Mouse (Mus musculus): ENCODE data around the gene Gm4969. TPM values are rescaled to one million over a fixed set of nuclear protein-coding genes. Genes with fewer than 3 reads are reported as not detected.
A peak's percentile ranks its signal among the peaks of the same experiment; 100 is the strongest.
"Not testable (repeated sequence)": the region's sequence is repeated elsewhere in the genome, so short reads cannot be mapped to it uniquely, and the experiment has no call there.

Gene Gm4969
- polyA plus RNA-seq, 1 experiment from 2014 or later = 1.1 TPM

DNA sequence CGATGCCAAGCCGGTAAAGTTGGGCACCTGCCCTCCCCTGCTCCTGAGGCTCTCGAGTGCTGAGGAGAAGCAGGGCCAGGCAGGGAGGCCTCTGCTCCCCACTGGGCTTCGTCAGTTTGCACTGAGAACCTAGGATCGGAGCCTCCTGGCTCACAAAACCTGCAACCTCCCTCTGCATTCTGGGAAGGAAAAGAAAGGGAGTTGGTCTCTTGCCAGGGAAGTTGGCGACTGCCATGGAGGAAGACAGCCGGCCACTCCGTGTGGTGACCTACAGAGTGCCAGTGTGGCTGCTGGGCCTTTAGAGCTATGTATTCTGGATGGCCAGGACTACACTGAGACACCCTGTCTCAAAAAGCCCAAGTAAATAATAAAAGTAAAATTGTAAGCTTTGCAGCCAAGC lies 36.6 kb upstream of the Gm4969 start:
- Histone ChIP-seq H3K4me3 (peak overlapping the region; percentile 5; the same call in 1 of the 2 replicates), H3K4me1 (peaks cover 42% of the 10 kb centered on the region), H3K27me3 (ENCODE audit: low read depth, poor library complexity, severe bottlenecking) (peaks cover 31% of the 10 kb centered on the region), H3K27ac (replicated peaks) (no peak overlapping the region), H3K36me3 (peaks cover 48% of the 10 kb centered on the region), H3K9me3 (replicated peaks) (no peaks in the 10 kb centered on the region)
- 90% methylated on average over 8 of the region's 8 CpGs for WGBS
- no peak for DNase-seq (ENCODE audit: low spot score)

DNA sequence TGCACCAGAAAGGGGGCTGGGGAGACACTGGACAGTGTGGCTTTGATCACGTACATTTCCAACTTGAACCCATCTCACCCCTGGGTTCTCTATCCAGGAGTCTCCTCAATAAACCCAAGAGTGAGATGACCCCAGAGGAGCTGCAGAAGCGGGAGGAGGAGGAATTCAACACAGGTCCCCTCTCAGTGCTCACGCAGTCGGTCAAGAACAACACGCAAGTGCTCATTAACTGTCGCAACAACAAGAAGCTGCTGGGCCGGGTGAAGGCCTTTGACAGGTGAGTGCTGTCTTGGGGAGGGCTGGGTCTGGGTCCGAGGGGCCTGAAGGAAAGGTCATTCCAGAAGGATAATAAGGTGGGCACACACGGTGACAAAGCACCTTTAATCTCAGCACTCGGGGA lies 33.0 kb upstream of the Gm4969 start:
- peak overlapping the region; percentile 87; the same call in 1 of the 2 replicates for H3K4me3 ChIP-seq
- not testable (repeated sequence) for DNase-seq (ENCODE audit: low spot score); H3K9me3 ChIP-seq (replicated peaks); H3K27ac ChIP-seq (replicated peaks); H3K27me3 ChIP-seq (ENCODE audit: low read depth, poor library complexity, severe bottlenecking)
- H3K36me3 ChIP-seq = peaks cover 57% of the 10 kb centered on the region
- WGBS = 93% methylated on average over 10 of the region's 10 CpGs
- peaks cover 34% of the 10 kb centered on the region for H3K4me1 ChIP-seq

DNA sequence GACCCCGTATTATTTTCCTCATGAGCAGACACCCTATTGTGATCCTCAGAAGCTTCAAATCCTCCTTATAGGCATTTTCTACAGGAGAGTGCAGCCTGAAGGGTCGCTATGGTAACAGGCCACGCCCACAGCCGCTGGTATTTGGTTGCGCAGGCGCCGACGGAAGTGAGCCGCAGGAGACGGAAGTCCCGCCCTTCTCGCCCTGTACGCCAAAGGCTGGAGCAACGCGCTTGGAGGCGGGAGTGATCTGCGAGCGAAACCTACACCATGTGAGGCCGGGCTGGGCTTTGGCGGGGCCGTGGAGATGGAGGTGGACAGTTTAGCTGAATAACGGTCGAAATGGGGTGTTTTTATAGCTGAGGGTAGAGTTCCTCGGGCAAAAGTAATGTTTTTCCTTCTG lies 31.5 kb upstream of the Gm4969 start, which contains the start of gene Snrpd2:
TSS of gene Snrpd2 (plus strand) at position 97 of the 400 bp plus-strand sequence.
- H3K27ac ChIP-seq (replicated peaks) = peak within 1 kb of the TSS; percentile 80
- H3K4me3 ChIP-seq = peak within 1 kb of the TSS; percentile 87
- H3K9me3 ChIP-seq (replicated peaks) = no peaks in the 10 kb centered on the region
- WGBS = under 1% methylated on average over 24 of the region's 24 CpGs
- peaks cover 53% of the 10 kb centered on the region for H3K36me3 ChIP-seq
- peaks cover 33% of the 10 kb centered on the region for H3K4me1 ChIP-seq
- peak; percentile 98 for DNase-seq (ENCODE audit: low spot score)
- H3K27me3 ChIP-seq (ENCODE audit: low read depth, poor library complexity, severe bottlenecking) = no peaks in the 10 kb centered on the region

DNA sequence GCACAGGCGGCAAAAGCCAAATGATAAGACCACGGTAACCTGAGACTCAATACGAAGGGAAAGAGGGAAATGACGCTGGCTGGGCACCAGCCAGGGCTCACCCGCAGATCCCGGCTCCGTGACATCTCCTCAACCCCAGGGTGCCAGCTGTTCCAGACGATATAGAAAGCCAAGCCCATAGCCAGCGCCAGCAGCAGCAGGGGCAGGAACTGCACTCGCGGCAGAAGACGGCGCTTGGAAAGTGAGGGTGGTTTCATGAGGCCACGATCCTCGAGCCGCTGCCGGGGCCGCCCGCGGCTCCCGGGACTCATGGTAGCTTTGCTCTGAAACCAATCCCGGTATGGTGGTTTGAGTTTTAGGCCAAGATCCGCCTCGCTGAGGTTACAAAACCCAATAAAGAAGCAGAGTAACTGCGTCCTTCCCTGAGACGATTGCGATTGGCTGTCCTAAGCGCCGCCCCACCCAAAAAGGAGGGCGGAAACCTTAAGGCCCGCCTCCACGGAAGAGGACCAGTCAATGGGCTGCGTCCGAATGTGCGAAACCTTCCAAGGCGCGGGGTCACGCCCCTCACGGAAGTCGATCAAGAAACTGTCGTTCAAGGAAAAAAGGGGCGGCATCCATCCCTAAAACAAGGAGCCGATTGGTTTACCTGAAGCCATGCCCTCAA lies 30.8 kb upstream of the Gm4969 start, which contains the start of gene Qpctl:
TSS of gene Qpctl (minus strand) at position 417 of the 667 bp plus-strand sequence.
- H3K4me1 ChIP-seq = peaks cover 33% of the 10 kb centered on the region
- no peaks in the 10 kb centered on the region for H3K27me3 ChIP-seq (ENCODE audit: low read depth, poor library complexity, severe bottlenecking)
- H3K27ac ChIP-seq (replicated peaks) = peak within 1 kb of the TSS; percentile 80
- peak within 1 kb of the TSS; percentile 87 for H3K4me3 ChIP-seq
- DNase-seq (ENCODE audit: low spot score) = peak; percentile 98
- H3K36me3 ChIP-seq = peaks cover 47% of the 10 kb centered on the region
- under 1% methylated on average over 43 of the region's 43 CpGs for WGBS
- no peaks in the 10 kb centered on the region for H3K9me3 ChIP-seq (replicated peaks)

DNA sequence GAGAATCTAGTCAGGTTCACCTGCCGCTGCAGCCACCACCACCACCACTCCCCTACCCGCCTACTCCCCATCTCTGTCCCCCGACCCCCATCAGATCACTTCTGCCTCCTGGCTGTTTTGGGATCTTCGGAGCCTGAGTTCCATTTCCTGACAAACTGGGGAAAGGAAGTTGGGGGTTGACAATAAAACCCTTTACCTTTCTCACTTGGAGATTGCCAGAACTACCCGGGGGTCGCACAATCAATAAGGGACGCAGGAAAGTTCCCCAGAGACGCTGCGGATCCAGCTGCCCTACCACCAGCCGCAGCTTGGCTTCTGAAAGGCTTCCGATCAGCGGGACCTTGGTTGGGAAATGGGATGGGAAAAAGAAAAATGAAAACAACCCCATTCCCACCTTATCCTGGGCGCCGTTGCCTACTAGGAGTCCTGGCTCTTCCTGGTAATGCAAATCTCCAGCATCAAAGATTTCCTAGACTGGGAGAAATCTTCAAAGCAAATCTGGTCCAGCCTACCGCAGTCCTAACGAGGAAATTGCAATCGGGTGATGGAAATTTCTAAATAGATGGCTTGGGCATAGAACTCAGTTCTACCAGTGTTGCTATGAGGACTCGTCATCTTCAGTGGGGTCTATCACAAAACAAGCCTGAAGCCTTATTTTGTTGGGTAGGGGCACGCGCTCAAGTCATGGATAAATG lies 30.2 kb upstream of the Gm4969 start:
- Histone ChIP-seq H3K4me3 (peak overlapping the region; percentile 87), H3K9me3 (replicated peaks) (no peaks in the 10 kb centered on the region), H3K27ac (replicated peaks) (peak overlapping the region; percentile 80), H3K4me1 (peaks cover 33% of the 10 kb centered on the region), H3K27me3 (ENCODE audit: low read depth, poor library complexity, severe bottlenecking) (no peaks in the 10 kb centered on the region), H3K36me3 (peaks cover 40% of the 10 kb centered on the region)
- 20% methylated on average over 20 of the region's 20 CpGs for WGBS
- no peak for DNase-seq (ENCODE audit: low spot score)

DNA sequence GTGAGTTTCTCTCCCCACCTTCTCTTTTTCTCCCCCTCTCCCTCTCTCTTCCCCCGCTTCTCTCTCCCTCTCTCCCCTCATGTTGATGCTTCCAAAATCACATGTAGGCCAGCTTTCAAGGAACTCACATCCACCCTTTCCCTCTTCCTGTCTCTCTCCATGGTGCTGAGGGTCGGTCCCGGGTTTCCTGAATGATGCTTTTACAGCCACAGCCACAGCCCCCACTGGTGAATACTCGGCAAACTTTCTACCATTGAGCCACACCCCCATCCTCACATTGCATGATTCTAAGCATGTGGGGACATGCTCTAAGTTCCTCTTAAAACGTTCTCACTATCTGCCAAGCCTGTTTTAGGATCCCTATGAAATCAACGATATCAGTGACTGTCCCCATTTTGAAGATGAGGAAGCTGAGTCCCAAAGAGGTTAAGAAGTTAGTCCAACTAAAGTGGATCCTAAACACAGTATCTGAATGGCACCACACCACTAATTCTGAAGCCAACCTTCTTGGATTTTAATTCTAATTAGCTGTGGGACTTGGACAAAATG lies 29.4 kb upstream of the Gm4969 start:
- peaks cover 33% of the 10 kb centered on the region for H3K4me1 ChIP-seq
- no peaks in the 10 kb centered on the region for H3K9me3 ChIP-seq (replicated peaks)
- no peaks in the 10 kb centered on the region for H3K27me3 ChIP-seq (ENCODE audit: low read depth, poor library complexity, severe bottlenecking)
- DNase-seq (ENCODE audit: low spot score) = no peak
- H3K27ac ChIP-seq (replicated peaks) = no peak overlapping the region
- peaks cover 39% of the 10 kb centered on the region for H3K36me3 ChIP-seq
- WGBS = 63% methylated on average over 6 of the region's 6 CpGs
- peak overlapping the region; percentile 87 for H3K4me3 ChIP-seq

DNA sequence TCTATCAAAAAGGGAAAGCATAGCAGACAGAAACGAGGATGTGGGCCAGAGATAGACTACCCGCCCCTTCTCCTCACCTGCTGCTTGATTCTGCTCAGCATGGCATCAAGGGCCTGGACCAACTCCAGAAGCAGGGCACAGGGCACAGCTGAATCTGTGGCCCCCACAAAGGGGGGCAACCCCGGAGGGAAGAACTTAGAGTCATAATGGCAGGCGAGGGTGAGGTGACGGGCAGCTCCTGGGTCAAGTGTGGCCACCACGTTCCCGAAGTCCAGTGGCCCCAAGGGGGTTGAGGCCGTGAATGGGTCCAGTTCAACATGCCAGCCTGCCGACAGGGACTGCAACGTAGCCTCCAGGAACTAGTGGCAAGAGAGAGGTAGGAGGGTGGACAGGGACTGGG lies 28.6 kb upstream of the Gm4969 start:
- DNase-seq (ENCODE audit: low spot score) = no peak
- Histone ChIP-seq H3K4me3 (no peak overlapping the region), H3K9me3 (replicated peaks) (no peaks in the 10 kb centered on the region), H3K4me1 (peaks cover 33% of the 10 kb centered on the region), H3K36me3 (peaks cover 39% of the 10 kb centered on the region), H3K27me3 (ENCODE audit: low read depth, poor library complexity, severe bottlenecking) (no peaks in the 10 kb centered on the region), H3K27ac (replicated peaks) (no peak overlapping the region)
- 88% methylated on average over 10 of the region's 10 CpGs for WGBS

DNA sequence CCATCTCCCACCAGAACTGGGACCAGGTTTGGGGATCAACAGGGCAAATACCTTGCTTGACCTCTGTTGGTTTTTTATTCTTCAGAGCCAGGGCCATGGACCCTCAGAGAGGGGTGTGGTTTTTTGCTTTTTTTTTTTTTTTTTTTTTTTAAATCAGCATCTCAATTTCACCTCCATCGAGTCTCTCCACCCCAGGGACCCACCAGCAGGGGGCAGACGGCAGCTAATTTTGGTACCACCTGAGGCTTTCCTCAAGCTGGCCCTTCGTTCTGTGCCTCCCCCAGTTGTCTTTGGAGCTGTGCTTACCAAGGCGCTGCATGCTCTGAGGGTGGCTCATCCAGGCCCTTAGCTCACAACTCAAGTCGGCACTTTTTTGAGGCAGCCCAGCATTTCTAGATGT lies 19.2 kb upstream of the Gm4969 start:
- H3K4me3 ChIP-seq = no peak overlapping the region
- H3K9me3 ChIP-seq (replicated peaks) = no peaks in the 10 kb centered on the region
- peaks cover 81% of the 10 kb centered on the region for H3K36me3 ChIP-seq
- WGBS = 50% methylated on average over 5 of the region's 5 CpGs
- DNase-seq (ENCODE audit: low spot score) = peak; percentile 41
- H3K27me3 ChIP-seq (ENCODE audit: low read depth, poor library complexity, severe bottlenecking) = no peaks in the 10 kb centered on the region
- H3K27ac ChIP-seq (replicated peaks) = no peak overlapping the region
- H3K4me1 ChIP-seq = no peaks in the 10 kb centered on the region

DNA sequence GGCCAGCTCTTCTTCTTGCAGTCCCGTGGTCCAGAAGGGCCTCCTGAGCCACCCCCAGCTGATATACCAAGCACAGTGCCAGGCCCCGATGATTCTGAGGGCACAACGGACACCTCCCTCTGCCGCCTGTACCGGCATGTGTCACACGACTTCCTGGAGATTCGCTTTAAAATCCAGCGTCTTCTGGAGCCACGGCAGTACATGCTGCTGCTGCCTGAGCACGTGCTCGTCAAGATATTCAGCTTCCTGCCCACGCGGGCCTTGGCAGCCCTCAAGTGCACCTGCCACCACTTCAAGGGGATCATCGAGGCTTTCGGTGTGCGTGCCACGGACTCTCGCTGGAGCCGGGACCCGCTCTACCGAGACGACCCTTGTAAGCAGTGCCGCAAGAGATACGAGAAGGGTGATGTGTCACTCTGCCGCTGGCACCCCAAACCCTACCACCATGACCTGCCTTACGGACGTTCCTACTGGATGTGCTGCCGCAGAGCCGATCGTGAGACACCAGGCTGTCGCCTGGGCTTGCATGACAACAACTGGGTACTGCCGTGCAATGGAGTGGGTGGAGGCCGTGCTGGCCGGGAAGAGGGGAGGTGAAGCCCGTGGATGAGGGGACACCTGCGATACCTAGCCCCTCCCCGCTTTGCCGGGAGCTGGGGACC lies 18.6 kb upstream of the Gm4969 start:
- WGBS = 93% methylated on average over 38 of the region's 38 CpGs
- Histone ChIP-seq H3K36me3 (peaks cover 76% of the 10 kb centered on the region), H3K4me3 (no peak overlapping the region)

DNA sequence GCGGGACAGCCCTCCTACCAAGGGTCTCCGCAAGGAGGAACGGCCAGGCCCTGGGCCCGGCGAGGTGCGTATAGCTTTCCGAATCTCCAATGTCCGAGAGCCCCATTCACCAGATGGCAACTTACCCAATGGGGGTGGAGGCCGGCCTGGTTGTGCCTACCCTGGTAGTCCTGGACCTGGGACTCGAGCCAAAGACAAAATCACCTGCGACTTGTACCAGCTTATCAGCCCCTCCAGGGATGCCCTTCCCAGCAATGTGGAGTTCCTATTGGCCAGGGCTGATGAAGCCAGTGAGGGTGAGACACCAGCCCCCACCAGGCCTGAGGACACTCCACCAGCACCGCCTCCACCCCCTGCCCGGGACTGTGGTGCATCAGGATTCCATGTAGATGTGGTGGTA lies 18.0 kb upstream of the Gm4969 start:
- no peaks in the 10 kb centered on the region for H3K27me3 ChIP-seq (ENCODE audit: low read depth, poor library complexity, severe bottlenecking)
- DNase-seq (ENCODE audit: low spot score) = no peak
- H3K36me3 ChIP-seq = peaks cover 71% of the 10 kb centered on the region
- H3K9me3 ChIP-seq (replicated peaks) = no peaks in the 10 kb centered on the region
- H3K4me1 ChIP-seq = peaks cover 10% of the 10 kb centered on the region
- no peak overlapping the region for H3K27ac ChIP-seq (replicated peaks)
- H3K4me3 ChIP-seq = no peak overlapping the region
- WGBS = 96% methylated on average over 13 of the region's 13 CpGs

More for the DNA sequence above, 18.6 kb upstream of the Gm4969 start:
- Histone ChIP-seq H3K4me1 (peaks cover 3% of the 10 kb centered on the region), H3K27me3 (ENCODE audit: low read depth, poor library complexity, severe bottlenecking) (no peaks in the 10 kb centered on the region), H3K27ac (replicated peaks) (no peak overlapping the region), H3K9me3 (replicated peaks) (no peaks in the 10 kb centered on the region)
- DNase-seq (ENCODE audit: low spot score) = no peak

DNA sequence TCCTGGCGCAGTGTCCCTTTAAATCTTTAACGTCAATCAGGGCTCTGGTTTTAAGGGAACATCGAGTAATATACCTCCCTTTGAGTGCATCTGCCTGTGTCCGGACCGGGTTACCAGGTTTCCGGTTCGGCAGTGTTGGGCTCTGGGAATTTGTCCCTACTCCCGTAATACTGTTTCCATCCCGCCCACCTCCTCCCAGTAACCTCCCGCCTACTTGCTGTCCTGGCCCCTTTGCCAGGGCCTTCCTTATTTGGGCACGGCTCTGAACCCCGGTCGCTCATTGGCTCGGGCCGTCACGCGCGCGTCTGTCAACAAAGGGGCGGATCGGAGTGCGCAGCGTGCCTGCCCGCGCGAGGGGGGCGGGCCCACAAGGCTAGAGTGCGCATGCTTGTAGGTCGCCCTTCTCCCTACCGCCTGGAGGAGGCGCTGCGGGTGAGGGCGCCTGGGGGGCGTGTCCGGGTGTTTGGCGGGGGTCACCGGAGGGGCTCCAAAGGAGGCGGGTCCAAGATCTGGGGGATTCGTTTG lies 13.2 kb upstream of the Gm4969 start:
- peak overlapping the region; percentile 84 for H3K27ac ChIP-seq (replicated peaks)
- WGBS = under 1% methylated on average over 39 of the region's 39 CpGs
- H3K27me3 ChIP-seq (ENCODE audit: low read depth, poor library complexity, severe bottlenecking) = no peaks in the 10 kb centered on the region
- peaks cover 22% of the 10 kb centered on the region for H3K4me1 ChIP-seq
- H3K4me3 ChIP-seq = peak overlapping the region; percentile 54
- H3K9me3 ChIP-seq (replicated peaks) = no peaks in the 10 kb centered on the region
- DNase-seq (ENCODE audit: low spot score) = peak; percentile 98
- peaks cover 42% of the 10 kb centered on the region for H3K36me3 ChIP-seq

DNA sequence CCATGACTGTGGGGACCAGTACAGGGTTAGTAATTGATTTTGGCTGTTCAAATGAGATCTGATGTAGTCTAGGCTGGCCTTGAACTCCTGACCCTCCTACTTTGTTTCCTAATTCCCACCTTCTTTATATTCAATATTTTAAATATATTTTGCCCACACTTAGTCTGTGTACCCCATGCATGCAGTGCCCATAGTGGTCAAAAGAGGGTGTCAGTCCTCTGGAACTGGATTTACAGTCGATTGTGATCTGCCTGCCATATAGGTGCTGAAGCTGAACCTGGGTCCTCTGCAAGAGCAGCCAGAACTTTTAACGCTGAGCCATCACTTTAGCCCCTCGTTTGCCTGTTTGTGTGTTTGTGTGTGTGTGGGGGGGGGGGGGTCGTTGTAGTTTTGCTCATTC lies 12.5 kb upstream of the Gm4969 start:
- Histone ChIP-seq H3K36me3 (peaks cover 35% of the 10 kb centered on the region), H3K27me3 (ENCODE audit: low read depth, poor library complexity, severe bottlenecking) (no peaks in the 10 kb centered on the region), H3K27ac (replicated peaks) (peak overlapping the region; percentile 84), H3K9me3 (replicated peaks) (no peaks in the 10 kb centered on the region), H3K4me1 (peaks cover 22% of the 10 kb centered on the region), H3K4me3 (peak overlapping the region; percentile 54)
- WGBS = 35% methylated on average over 4 of the region's 4 CpGs
- no peak for DNase-seq (ENCODE audit: low spot score)
